Mouse (Mus musculus) midbrain, embryonic 14.5 days (tissue): ENCODE results near the gene Igfn1. TPM values are rescaled to one million over a fixed set of nuclear protein-coding genes. Genes with fewer than 3 reads are reported as not detected.

ENCODE experiments used
- ATAC-seq: fragments of 200-750 bp; cut with Nextera tagmentation; 2 replicates; pipeline ENCODE4 v1.8.0; 2017; ENCODE audit warnings: moderate number of reproducible peaks, moderate library complexity; ENCODE audit not compliant: low FRiP score, low TSS enrichment
- DNase-seq: peaks from one replicate; pipeline ENCODE4 v3.0.0-alpha.2; 2015
- H3K27ac ChIP-seq: fragments of 300-500 bp; sonication (generic); replicated peaks from 2 replicates; pipeline ENCODE4 v1.5.1; 2014; ENCODE audit warnings: mild to moderate bottlenecking, low read depth, low read length, moderate library complexity
- H3K27me3 ChIP-seq: fragments of 300-500 bp; sonication (generic); 2 replicates; pipeline ENCODE4 v1.6.1; 2014; ENCODE audit warnings: low read length, control low read depth, mixed read lengths; ENCODE audit not compliant: control insufficient read depth, insufficient read depth
- H3K36me3 ChIP-seq: fragments of 300-500 bp; sonication (generic); 2 replicates; pipeline ENCODE4 v1.6.1; 2014; ENCODE audit warnings: low read length, control low read depth; ENCODE audit not compliant: control insufficient read depth, insufficient read depth
- H3K4me1 ChIP-seq: fragments of 300-500 bp; sonication (generic); 2 replicates; pipeline ENCODE4 v1.6.1; 2014; ENCODE audit warnings: mild to moderate bottlenecking, antibody characterized with exemption, low read length, control low read depth; ENCODE audit not compliant: control insufficient read depth, insufficient read depth
- H3K4me2 ChIP-seq: fragments of 300-500 bp; sonication (generic); 2 replicates; pipeline ENCODE4 v1.6.1; 2014; ENCODE audit warnings: mild to moderate bottlenecking, low read length, moderate library complexity
- H3K4me3 ChIP-seq: fragments of 300-500 bp; sonication (generic); replicated peaks from 2 replicates; pipeline ENCODE4 v1.5.1; 2014; ENCODE audit warnings: low read depth, low read length
- H3K9ac ChIP-seq: fragments of 300-500 bp; sonication (generic); replicated peaks from 2 replicates; pipeline ENCODE4 v1.6.1; 2014; ENCODE audit warnings: mild to moderate bottlenecking, low read length, moderate library complexity
- H3K9me3 ChIP-seq: fragments of 300-500 bp; sonication (generic); 2 replicates; pipeline ENCODE4 v1.6.1; 2016; ENCODE audit warnings: low read length, control low read depth, mixed read lengths; ENCODE audit not compliant: control insufficient read depth
- WGBS: fragments of 180-500 bp; shearing (Covaris S2); extraction: QIAGEN DNeasy Blood & Tissue Kit; methylation state at CpG from one replicate; pipeline ENCODE4 v1.1.7; 2014; 5-methylcytosine and 5-hydroxymethylcytosine counted together
- polyA plus RNA-seq: library from polyadenylated mRNA; unstranded; fragments of >200 nt; fragmentation: Nextera tagmentation; extraction: Ambion mirVana; gene quantifications from 2 replicates; pipeline ENCODE4 v1.2.1, GENCODE M21; 2014

Igfn1 gene
- polyA plus RNA-seq, 1 experiment from 2014 or later, result not detected

GRCm38 (mm10) chr1:135999720-136000287 lies 6.3 kb downstream of the Igfn1 start:
- Histone ChIP-seq H3K4me2 (no peak overlapping the region), H3K9ac (no peak overlapping the region), H3K36me3 (no peaks in the 10 kb centered on the region), H3K9me3 (no peaks in the 10 kb centered on the region), H3K4me1 (no peaks in the 10 kb centered on the region), H3K27me3 (no peaks in the 10 kb centered on the region), H3K4me3 (no peak overlapping the region), H3K27ac (no peak overlapping the region)
- 69% methylated on average over 8 of the region's 8 CpGs for WGBS
- ATAC-seq (no peak), DNase-seq (no peak)

GRCm38 (mm10) chr1:135997537-135997936 lies 8.6 kb downstream of the Igfn1 start:
- 78% methylated on average over 7 of the region's 7 CpGs for WGBS
- Histone ChIP-seq H3K27ac (no peak overlapping the region), H3K4me1 (no peaks in the 10 kb centered on the region), H3K4me3 (no peak overlapping the region), H3K36me3 (no peaks in the 10 kb centered on the region), H3K27me3 (no peaks in the 10 kb centered on the region), H3K9me3 (no peaks in the 10 kb centered on the region), H3K9ac (no peak overlapping the region), H3K4me2 (no peak overlapping the region)
- no peak for DNase-seq
- ATAC-seq, result no peak

- Histone ChIP-seq H3K4me1 (no peaks in the 10 kb centered on the region), H3K27me3 (no peaks in the 10 kb centered on the region), H3K9me3 (no peaks in the 10 kb centered on the region), H3K9ac (no peak overlapping the region), H3K4me3 (no peak overlapping the region), H3K36me3 (no peaks in the 10 kb centered on the region), H3K27ac (no peak overlapping the region), H3K4me2 (no peak overlapping the region)
- no peak for DNase-seq
- no peak for ATAC-seq
- 81% methylated on average over 4 of the region's 4 CpGs for WGBS
Measured at GRCm38 (mm10) chr1:135993470-135993869, 12.7 kb downstream of the Igfn1 start.

- Histone ChIP-seq H3K4me3 (no peak overlapping the region), H3K27ac (no peak overlapping the region), H3K9ac (no peak overlapping the region), H3K27me3 (no peaks in the 10 kb centered on the region), H3K9me3 (no peaks in the 10 kb centered on the region), H3K4me1 (no peaks in the 10 kb centered on the region), H3K4me2 (no peak overlapping the region), H3K36me3 (no peaks in the 10 kb centered on the region)
- ATAC-seq, result no peak
- no peak for DNase-seq
Measured at GRCm38 (mm10) chr1:135989876-135990275, 16.3 kb downstream of the Igfn1 start.

- 48% methylated on average over 5 of the region's 5 CpGs for WGBS
- Histone ChIP-seq H3K9ac (no peak overlapping the region), H3K9me3 (no peaks in the 10 kb centered on the region), H3K4me3 (no peak overlapping the region), H3K4me1 (no peaks in the 10 kb centered on the region), H3K4me2 (no peak overlapping the region), H3K27ac (no peak overlapping the region), H3K27me3 (no peaks in the 10 kb centered on the region), H3K36me3 (no peaks in the 10 kb centered on the region)
- ATAC-seq, result no peak
- no peak for DNase-seq
Measured at GRCm38 (mm10) chr1:135984105-135984504, 22.0 kb downstream of the Igfn1 start.

GRCm38 (mm10) chr1:135972576-135972975 lies 33.6 kb downstream of the Igfn1 start:
- Histone ChIP-seq H3K9me3 (no peaks in the 10 kb centered on the region), H3K4me2 (no peak overlapping the region), H3K27me3 (no peaks in the 10 kb centered on the region), H3K9ac (no peak overlapping the region), H3K4me3 (no peak overlapping the region), H3K4me1 (no peaks in the 10 kb centered on the region), H3K36me3 (no peaks in the 10 kb centered on the region), H3K27ac (no peak overlapping the region)
- DNase-seq (no peak), ATAC-seq (no peak)
- 92% methylated on average over 3 of the region's 3 CpGs for WGBS

GRCm38 (mm10) chr1:135970486-135970885 lies 35.7 kb downstream of the Igfn1 start:
- ATAC-seq (no peak), DNase-seq (no peak)
- no peaks in the 10 kb centered on the region for H3K9me3 ChIP-seq
- H3K36me3 ChIP-seq, result no peaks in the 10 kb centered on the region
- no peaks in the 10 kb centered on the region for H3K27me3 ChIP-seq
- H3K4me2 ChIP-seq, result no peak overlapping the region
- no peak overlapping the region for H3K9ac ChIP-seq
- no peaks in the 10 kb centered on the region for H3K4me1 ChIP-seq
- no peak overlapping the region for H3K4me3 ChIP-seq
- H3K27ac ChIP-seq, result no peak overlapping the region
- 54% methylated on average over 2 of the region's 2 CpGs for WGBS

GRCm38 (mm10) chr1:135967739-135968138 lies 38.4 kb downstream of the Igfn1 start:
- H3K9me3 ChIP-seq, result no peaks in the 10 kb centered on the region
- WGBS, result 77% methylated on average over 4 of the region's 4 CpGs
- no peaks in the 10 kb centered on the region for H3K27me3 ChIP-seq
- no peaks in the 10 kb centered on the region for H3K36me3 ChIP-seq
- no peaks in the 10 kb centered on the region for H3K4me1 ChIP-seq
- DNase-seq, result no peak
- ATAC-seq, result no peak
- no peak overlapping the region for H3K27ac ChIP-seq
- no peak overlapping the region for H3K4me3 ChIP-seq
- no peak overlapping the region for H3K4me2 ChIP-seq
- H3K9ac ChIP-seq, result no peak overlapping the region

- Histone ChIP-seq H3K27me3 (no peaks in the 10 kb centered on the region), H3K4me1 (no peaks in the 10 kb centered on the region), H3K27ac (no peak overlapping the region), H3K9ac (no peak overlapping the region), H3K9me3 (no peaks in the 10 kb centered on the region), H3K36me3 (no peaks in the 10 kb centered on the region), H3K4me2 (no peak overlapping the region), H3K4me3 (no peak overlapping the region)
- ATAC-seq (no peak), DNase-seq (no peak)
- 57% methylated on average over 11 of the region's 11 CpGs for WGBS
Measured at GRCm38 (mm10) chr1:135964561-135964960, 41.6 kb downstream of the Igfn1 start.
